Mouse (Mus musculus) MEL (cell line): ENCODE results near the gene Mamstr. TPM values are rescaled to one million over a fixed set of nuclear protein-coding genes. Genes with fewer than 3 reads are reported as not detected.

ENCODE experiments used
- DNase-seq: peaks from one replicate; pipeline ENCODE4 v3.0.0; 2011; ENCODE audit warnings: low read depth, low spot score
- H3K27ac ChIP-seq: 2 replicates; pipeline ENCODE4 v1.5.1; 2012; ENCODE audit warnings: low read depth, mild to moderate bottlenecking, control low read depth, low read length, moderate library complexity; ENCODE audit not compliant: control insufficient read depth
- H3K27me3 ChIP-seq, 2 experiments: fragments of 150-350 bp in 1 of 2; sonication (generic) in 1 of 2; 2 replicates each; pipeline ENCODE4 v1.6.1; 2012; ENCODE audit warnings: low read length in 2 of 2, mild to moderate bottlenecking in 2 of 2, improper control_type of control experiment in 1 of 2, moderate library complexity in 1 of 2; ENCODE audit not compliant: insufficient read depth in 2 of 2, control insufficient read depth in 1 of 2
- H3K36me3 ChIP-seq, 2 experiments: 2 replicates each; pipeline ENCODE4 v1.6.1; 2012 to 2014; ENCODE audit warnings: low read length in 2 of 2, improper control_type of control experiment in 1 of 2, inconsistent platforms in 1 of 2, mild to moderate bottlenecking in 1 of 2; ENCODE audit not compliant: insufficient read depth in 2 of 2, control insufficient read depth in 1 of 2
- H3K4me1 ChIP-seq, 2 experiments: fragments of 150-350 bp in 1 of 2; sonication (generic) in 1 of 2; 2 replicates each; pipeline ENCODE4 v1.6.1; 2012; ENCODE audit warnings: low read length in 2 of 2, improper control_type of control experiment in 1 of 2, mild to moderate bottlenecking in 1 of 2; ENCODE audit not compliant: insufficient read depth in 2 of 2, control insufficient read depth in 1 of 2
- H3K4me3 ChIP-seq, 2 experiments: fragments of 150-350 bp in 1 of 2; sonication (generic) in 1 of 2; 2 replicates each; pipeline ENCODE4 v1.5.1; 2012; ENCODE audit warnings: low read depth in 2 of 2, low read length in 2 of 2, mild to moderate bottlenecking in 2 of 2, moderate library complexity in 2 of 2, control low read depth in 1 of 2, improper control_type of control experiment in 1 of 2; ENCODE audit not compliant: control insufficient read depth in 1 of 2, insufficient read depth in 1 of 2
- H3K79me2 ChIP-seq: 2 replicates; pipeline ENCODE4 v1.6.1; 2012; ENCODE audit warnings: mild to moderate bottlenecking, low read length, moderate library complexity; ENCODE audit not compliant: control insufficient read depth, poor library complexity, insufficient read depth
- H3K9ac ChIP-seq: 2 replicates; pipeline ENCODE4 v1.6.1; 2012; ENCODE audit warnings: low read depth, mild to moderate bottlenecking, control low read depth, low read length, moderate library complexity; ENCODE audit not compliant: control insufficient read depth, poor library complexity, severe bottlenecking
- H3K9me3 ChIP-seq: fragments of 150-350 bp; sonication (generic); replicated peaks from 2 replicates; pipeline ENCODE4 v1.6.1; 2012; ENCODE audit warnings: mild to moderate bottlenecking, low read length, improper control_type of control experiment, moderate library complexity; ENCODE audit not compliant: insufficient read depth
- BHLHE40 ChIP-seq: IDR thresholded peaks from 2 replicates; pipeline ENCODE4 v1.6.1; 2012; ENCODE audit warnings: low read depth, mild to moderate bottlenecking, inconsistent platforms, low read length, improper control_type of control experiment, borderline replicate concordance
- CHD1 ChIP-seq: IDR thresholded peaks from 2 replicates; pipeline ENCODE4 v1.6.1; 2012; ENCODE audit warnings: low read depth, mild to moderate bottlenecking, inconsistent platforms, low read length, improper control_type of control experiment
- CTCF ChIP-seq, 3 experiments: IDR thresholded peaks in 2 of 3; conservative IDR thresholded peaks in 1 of 3; 2 replicates each; pipeline ENCODE4 v1.5.1; 2011 to 2012; ENCODE audit warnings: low read length in 3 of 3, low read depth in 2 of 3, mild to moderate bottlenecking in 2 of 3, improper control_type of control experiment in 1 of 3, inconsistent platforms in 1 of 3, mixed read lengths in 1 of 3, moderate library complexity in 1 of 3; ENCODE audit not compliant: control insufficient read depth in 1 of 3, insufficient read depth in 1 of 3, poor library complexity in 1 of 3, severe bottlenecking in 1 of 3
- E2F4 ChIP-seq: IDR thresholded peaks from 2 replicates; pipeline ENCODE4 v1.6.1; 2011; ENCODE audit warnings: low read depth, low read length, improper control_type of control experiment, borderline replicate concordance
- EP300 ChIP-seq, 2 experiments: IDR thresholded peaks; 2 replicates each; pipeline ENCODE4 v1.6.1; 2011; ENCODE audit warnings: improper control_type of control experiment in 2 of 2, low read length in 2 of 2, low read depth in 1 of 2, mild to moderate bottlenecking in 1 of 2
- ETS1 ChIP-seq: IDR thresholded peaks from 2 replicates; pipeline ENCODE4 v1.6.1; 2012; ENCODE audit warnings: low read depth, mild to moderate bottlenecking, inconsistent platforms, low read length, improper control_type of control experiment, moderate library complexity
- GABPA ChIP-seq: IDR thresholded peaks from 2 replicates; pipeline ENCODE4 v1.6.1; 2012; ENCODE audit warnings: low read depth, mild to moderate bottlenecking, inconsistent platforms, low read length, improper control_type of control experiment, moderate library complexity
- HCFC1 ChIP-seq: IDR thresholded peaks from 2 replicates; pipeline ENCODE4 v1.6.1; 2012; ENCODE audit warnings: low read depth, mild to moderate bottlenecking, inconsistent platforms, low read length, improper control_type of control experiment, moderate library complexity
- JUND ChIP-seq: IDR thresholded peaks from 2 replicates; pipeline ENCODE4 v1.6.1; 2011; ENCODE audit warnings: low read depth, mild to moderate bottlenecking, improper control_type of control experiment, low read length
- MAFK ChIP-seq: IDR thresholded peaks from 2 replicates; pipeline ENCODE4 v1.6.1; 2011; ENCODE audit warnings: low read depth, mild to moderate bottlenecking, low read length, improper control_type of control experiment, borderline replicate concordance
- MAX ChIP-seq: IDR thresholded peaks from 2 replicates; pipeline ENCODE4 v1.6.1; 2011; ENCODE audit warnings: low read length, improper control_type of control experiment
- MAZ ChIP-seq: IDR thresholded peaks from 2 replicates; pipeline ENCODE4 v1.6.1; 2012; ENCODE audit warnings: low read depth, mild to moderate bottlenecking, inconsistent platforms, low read length, improper control_type of control experiment
- MEF2A ChIP-seq: IDR thresholded peaks from 2 replicates; pipeline ENCODE4 v1.6.1; 2014; ENCODE audit warnings: low read depth, mild to moderate bottlenecking, inconsistent platforms, low read length, improper control_type of control experiment; ENCODE audit not compliant: poor library complexity, insufficient replicate concordance, severe bottlenecking; ENCODE audit errors: extremely low read depth
- MXI1 ChIP-seq: IDR thresholded peaks from 2 replicates; pipeline ENCODE4 v1.6.1; 2011; ENCODE audit warnings: mild to moderate bottlenecking, low read depth, low read length, improper control_type of control experiment
- MYC ChIP-seq: IDR thresholded peaks from 2 replicates; pipeline ENCODE4 v1.6.1; 2011; ENCODE audit warnings: low read depth, mild to moderate bottlenecking, low read length, improper control_type of control experiment, moderate library complexity
- NELFE ChIP-seq: IDR thresholded peaks from 2 replicates; pipeline ENCODE4 v1.6.1; 2011; ENCODE audit warnings: low read depth, low read length, improper control_type of control experiment
- POLR2AphosphoS2 ChIP-seq: IDR thresholded peaks from 2 replicates; pipeline ENCODE4 v1.6.1; 2011; ENCODE audit warnings: low read length, improper control_type of control experiment
- RAD21 ChIP-seq: IDR thresholded peaks from 2 replicates; pipeline ENCODE4 v1.6.1; 2011; ENCODE audit warnings: mild to moderate bottlenecking, low read depth, low read length, improper control_type of control experiment
- RCOR1 ChIP-seq: IDR thresholded peaks from 2 replicates; pipeline ENCODE4 v1.6.1; 2012; ENCODE audit warnings: low read depth, mild to moderate bottlenecking, inconsistent platforms, low read length, improper control_type of control experiment
- SIN3A ChIP-seq: IDR thresholded peaks from 2 replicates; pipeline ENCODE4 v1.6.1; 2012; ENCODE audit warnings: low read length, improper control_type of control experiment, inconsistent platforms
- SMC3 ChIP-seq: IDR thresholded peaks from 2 replicates; pipeline ENCODE4 v1.6.1; 2011; ENCODE audit warnings: low read depth, low read length, improper control_type of control experiment
- TBP ChIP-seq: IDR thresholded peaks from 2 replicates; pipeline ENCODE4 v1.8.0; 2011; ENCODE audit warnings: low read depth, low read length, improper control_type of control experiment
- UBTF ChIP-seq: IDR thresholded peaks from 2 replicates; pipeline ENCODE4 v1.6.1; 2012; ENCODE audit warnings: low read depth, mild to moderate bottlenecking, inconsistent platforms, low read length, improper control_type of control experiment, moderate library complexity, borderline replicate concordance; ENCODE audit not compliant: insufficient read depth
- USF1 ChIP-seq: IDR thresholded peaks from 2 replicates; pipeline ENCODE4 v1.6.1; 2014; ENCODE audit warnings: low read depth, mild to moderate bottlenecking, inconsistent platforms, low read length, improper control_type of control experiment, moderate library complexity
- ZMIZ1 ChIP-seq: IDR thresholded peaks from 2 replicates; pipeline ENCODE4 v1.6.1; 2012; ENCODE audit warnings: low read depth, mild to moderate bottlenecking, inconsistent platforms, low read length, improper control_type of control experiment, moderate library complexity
- polyA plus RNA-seq, 2 experiments: library from polyadenylated mRNA; stranded (reverse) in 1 of 2; unstranded in 1 of 2; fragments of >175 nt in 1 of 2; fragments of >200 nt in 1 of 2; gene quantifications; 2 replicates each; pipeline versions ENCODE4 v1.2.1 to v1.2.4; 2012; ENCODE audit warnings: low replicate concordance in 2 of 2, low read depth in 1 of 2; ENCODE audit not compliant: insufficient read length in 2 of 2, insufficient read depth in 1 of 2, missing spikeins in 1 of 2
- total RNA-seq: library from RNA; depleted of rRNA; stranded (reverse); fragments of 300-350 nt; gene quantifications from 2 replicates; pipeline ENCODE4 v1.2.3, GENCODE M21; 2012

Gene Mamstr
- total and polyA plus RNA-seq, 3 experiments = not detected

GRCm38 (mm10) chr7:45677627-45678295 lies 38.0 kb downstream of the Mamstr start:
- no peaks in the 10 kb centered on the region for H3K79me2 ChIP-seq
- no peak overlapping the region for H3K4me3 ChIP-seq
- no peak overlapping the region for H3K27ac ChIP-seq
- no peaks in the 10 kb centered on the region for H3K9me3 ChIP-seq
- H3K4me1 ChIP-seq = peaks cover 13 to 20% of the 10 kb centered on the region in 2 experiments
- DNase-seq = no peak
- peaks cover 0 to 1% of the 10 kb centered on the region in 2 experiments; a peak in 1 of 4 replicates for H3K27me3 ChIP-seq
- no peak for TF ChIP-seq JUND
- no peak for TF ChIP-seq MAX
- no peak for TF ChIP-seq ETS1
- no peak for TF ChIP-seq EP300 (IDR thresholded peaks at IDR 0.05; ENCODE audit: low read depth in 1 of 2, low read length in 2 of 2)
- TF ChIP-seq MAZ = no peak
- TF ChIP-seq SIN3A = no peak
- no peak for TF ChIP-seq RCOR1
- no peak for TF ChIP-seq ZMIZ1
- no peak for TF ChIP-seq POLR2AphosphoS2
- TF ChIP-seq MYC = no peak
- no peak for TF ChIP-seq GABPA
- TF ChIP-seq E2F4 = no peak
- TF ChIP-seq RAD21 = no peak
- no peak for TF ChIP-seq CHD1
- TF ChIP-seq SMC3 = no peak
- TF ChIP-seq MEF2A = no peak
- no peak for TF ChIP-seq USF1
- H3K9ac ChIP-seq = no peak overlapping the region
- H3K36me3 ChIP-seq = peaks cover 0 to 17% of the 10 kb centered on the region in 2 experiments; a peak in 2 of 4 replicates

GRCm38 (mm10) chr7:45678513-45678912 lies 38.7 kb downstream of the Mamstr start:
- no peak for DNase-seq
- Histone ChIP-seq H3K4me3 (no peak overlapping the region), H3K27me3 (peaks cover 0 to 1% of the 10 kb centered on the region in 2 experiments; a peak in 1 of 4 replicates), H3K36me3 (peaks cover 0 to 17% of the 10 kb centered on the region in 2 experiments; a peak in 2 of 4 replicates), H3K79me2 (no peaks in the 10 kb centered on the region), H3K9me3 (no peaks in the 10 kb centered on the region), H3K9ac (no peak overlapping the region), H3K4me1 (peaks cover 13 to 20% of the 10 kb centered on the region in 2 experiments), H3K27ac (no peak overlapping the region)
- TF ChIP-seq HCFC1 = no peak
- no peak for TF ChIP-seq E2F4
- no peak for TF ChIP-seq CTCF (IDR thresholded peaks at IDR 0.05 in 2 of 3, conservative IDR thresholded peaks at IDR 0.05 in 1 of 3; ENCODE audit: control insufficient read depth in 1 of 3, insufficient read depth in 1 of 3, low read depth in 2 of 3, low read length in 3 of 3, poor library complexity in 1 of 3, severe bottlenecking in 1 of 3)
- TF ChIP-seq NELFE = no peak
- TF ChIP-seq MAX = no peak
- no peak for TF ChIP-seq UBTF
- TF ChIP-seq POLR2AphosphoS2 = no peak
- TF ChIP-seq TBP = no peak
- no peak for TF ChIP-seq MAFK
- TF ChIP-seq BHLHE40 = no peak
- no peak for TF ChIP-seq RCOR1
- TF ChIP-seq MXI1 = no peak
- no peak for TF ChIP-seq ETS1
- TF ChIP-seq RAD21 = no peak
- TF ChIP-seq SIN3A = no peak
